Mouse (Mus musculus): ENCODE data around the gene Osbpl7.

The Osbpl7 gene

DNA sequence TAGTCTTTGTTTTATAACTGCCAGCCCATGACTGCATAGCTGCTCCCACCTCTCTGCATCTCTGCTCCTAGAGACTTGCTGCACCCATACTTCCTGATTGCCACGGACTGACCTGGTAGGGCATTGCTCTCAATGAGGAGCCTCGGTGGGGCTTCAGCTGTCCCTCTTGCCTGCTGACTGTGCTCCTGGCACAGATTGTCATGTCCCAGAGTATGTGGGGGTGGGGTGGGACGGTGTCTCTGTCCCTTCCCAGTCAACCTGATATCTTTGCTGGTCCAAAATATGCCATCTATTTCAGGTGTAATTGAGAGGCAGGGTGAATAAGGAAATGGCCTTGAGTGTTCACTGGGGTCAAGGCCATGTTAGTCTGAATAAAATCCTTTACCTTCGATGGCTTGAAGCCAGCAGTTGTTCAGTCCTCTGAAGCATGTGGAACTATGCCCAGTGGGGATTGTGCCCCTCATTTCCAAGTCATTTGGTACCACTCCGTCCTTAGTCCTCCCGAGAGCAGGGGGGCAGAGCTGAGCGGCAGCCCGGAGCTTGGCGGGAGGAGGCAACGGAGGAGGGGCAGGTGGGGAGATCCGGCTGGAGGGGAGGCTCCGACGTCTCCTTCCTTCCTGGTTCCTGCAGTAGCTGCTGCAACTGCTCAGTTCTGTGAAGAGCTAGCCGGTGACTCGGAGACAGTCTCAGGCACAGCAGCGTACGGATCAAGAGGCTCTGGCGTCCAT is at the start of gene Osbpl7:
TSS of gene Osbpl7 (plus strand) at position 413 of the 728 bp plus-strand sequence.
- DNase-seq = peak; percentile 62 to 67

DNA sequence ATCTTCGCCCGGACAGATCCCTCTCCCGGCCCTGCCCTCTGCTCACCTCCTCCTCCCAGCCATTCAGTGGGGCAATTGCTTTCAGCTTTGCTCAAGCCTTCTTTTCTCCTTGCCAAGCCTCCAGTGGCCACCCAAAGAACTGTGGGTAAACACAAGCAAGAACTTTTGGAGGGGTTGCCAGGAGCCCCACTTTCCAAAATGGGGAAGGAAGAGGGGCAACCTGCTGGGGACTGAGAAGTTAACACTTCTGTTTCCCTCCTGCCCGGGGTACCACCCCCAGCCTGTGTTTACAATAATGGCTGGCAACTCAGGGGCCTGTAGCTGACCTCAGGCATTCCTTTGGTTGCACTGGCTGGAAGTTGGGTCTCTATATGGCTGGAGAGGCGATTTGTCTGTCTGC is 47.3 kb upstream of the Osbpl7 start:
- no peak for DNase-seq

DNA sequence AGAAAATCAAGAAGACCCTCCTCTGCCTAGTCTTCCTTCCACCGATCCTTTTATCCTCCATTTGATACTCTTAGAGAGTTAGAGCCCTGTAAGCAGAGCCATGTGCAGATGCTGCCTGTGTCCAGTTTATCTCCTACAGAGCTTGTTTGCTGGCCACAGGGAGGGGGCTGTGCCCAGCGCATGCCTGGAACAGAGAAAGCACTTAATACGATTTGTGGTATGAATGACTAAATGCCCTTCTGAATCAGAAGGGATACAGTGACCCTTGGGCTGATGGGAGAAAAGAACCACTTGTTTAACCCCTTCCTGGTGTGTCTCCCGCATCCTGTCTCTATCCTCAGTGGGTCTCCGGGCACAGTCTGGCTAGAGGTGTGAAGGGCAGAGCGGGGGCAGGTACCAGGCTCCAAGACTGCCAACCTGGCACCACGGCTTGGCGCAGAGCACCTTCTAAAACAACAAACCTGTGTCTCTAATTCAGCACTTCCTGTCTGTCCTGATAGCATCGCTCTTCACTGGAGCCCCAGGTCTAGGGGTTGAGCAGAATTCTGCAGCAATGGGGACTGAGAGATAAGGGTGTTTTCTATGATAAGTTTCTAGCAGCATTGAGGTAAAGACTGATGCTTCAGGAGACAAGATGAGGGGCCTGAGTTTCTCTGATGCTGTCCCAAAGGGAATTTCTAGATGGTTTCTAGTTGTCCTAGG is 43.2 kb upstream of the Osbpl7 start:
- DNase-seq = no peak

GRCm38 (mm10) chr11:97009198-97009790 is 41.1 kb upstream of the Osbpl7 start:
- no peak for DNase-seq

DNA sequence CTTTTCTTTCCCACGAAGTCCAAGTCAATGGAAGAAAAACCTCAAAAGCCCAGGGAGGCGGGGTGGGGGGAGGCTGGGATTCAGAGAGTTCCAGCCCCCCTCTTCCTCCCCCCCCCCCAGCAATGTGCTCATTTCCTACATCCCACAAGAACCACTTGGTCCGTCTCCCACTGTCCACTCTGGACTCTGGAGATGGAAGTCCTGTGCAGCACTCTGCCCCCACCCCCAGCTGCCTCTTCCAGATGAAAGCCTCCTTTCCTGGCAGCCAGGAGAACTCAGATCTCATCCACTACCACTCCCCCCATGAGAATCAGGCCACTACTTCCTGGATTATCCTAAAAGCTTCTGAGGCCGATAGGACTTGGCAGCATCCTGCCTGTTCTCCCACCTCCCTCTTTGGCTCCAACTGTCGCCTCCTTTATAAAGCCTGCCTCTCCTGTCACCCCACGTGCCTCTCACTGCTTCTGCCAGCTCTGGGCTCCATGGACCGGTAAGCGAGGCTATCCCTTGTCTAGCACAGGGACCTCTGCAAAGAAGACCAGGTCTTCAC is 37.2 kb upstream of the Osbpl7 start, which contains the start of gene Sp6:
TSS of gene Sp6 (plus strand) at position 274 of the 550 bp plus-strand sequence.
- DNase-seq = no peak

GRCm38 (mm10) chr11:97017696-97018582 is 32.5 kb upstream of the Osbpl7 start:
- DNase-seq = no peak

DNA sequence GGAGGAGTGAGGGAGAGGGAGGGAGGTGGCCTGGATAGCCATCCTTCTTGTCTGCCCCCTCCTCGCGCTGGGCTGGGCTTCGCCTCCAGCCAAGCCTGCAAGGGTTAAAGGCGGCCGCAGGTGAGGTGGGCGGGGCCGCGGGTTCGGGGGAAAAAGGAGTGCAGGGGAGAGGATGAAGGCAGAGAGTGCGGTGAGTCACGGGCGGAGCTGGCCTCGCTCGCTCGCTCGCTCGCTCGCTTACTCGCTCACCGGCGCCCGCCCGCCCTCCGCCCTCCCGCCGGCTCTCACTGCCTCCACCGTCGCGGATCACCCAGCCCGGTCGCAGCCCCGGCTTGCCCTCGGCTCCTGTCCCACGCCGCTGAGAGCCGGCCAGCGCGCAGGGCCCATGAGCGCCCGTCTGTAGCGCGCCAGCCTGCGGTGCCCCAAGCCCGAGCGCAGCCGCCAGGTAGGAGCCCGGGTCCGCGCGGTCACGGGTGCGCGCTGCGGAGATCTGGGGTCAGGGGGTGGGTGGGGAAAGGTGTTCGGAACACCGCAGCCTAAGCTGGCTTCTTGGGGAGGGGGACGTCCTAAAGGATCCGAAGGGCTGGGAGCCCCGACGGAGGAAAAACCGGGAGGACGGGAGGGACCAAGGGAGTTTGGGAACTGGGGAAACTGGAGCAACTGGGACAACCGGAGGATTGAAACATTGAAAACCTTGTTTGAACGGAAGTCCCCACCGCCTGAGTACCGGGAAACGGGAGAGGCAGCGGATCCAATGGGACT is 31.7 kb upstream of the Osbpl7 start:
- no peak for DNase-seq

DNA sequence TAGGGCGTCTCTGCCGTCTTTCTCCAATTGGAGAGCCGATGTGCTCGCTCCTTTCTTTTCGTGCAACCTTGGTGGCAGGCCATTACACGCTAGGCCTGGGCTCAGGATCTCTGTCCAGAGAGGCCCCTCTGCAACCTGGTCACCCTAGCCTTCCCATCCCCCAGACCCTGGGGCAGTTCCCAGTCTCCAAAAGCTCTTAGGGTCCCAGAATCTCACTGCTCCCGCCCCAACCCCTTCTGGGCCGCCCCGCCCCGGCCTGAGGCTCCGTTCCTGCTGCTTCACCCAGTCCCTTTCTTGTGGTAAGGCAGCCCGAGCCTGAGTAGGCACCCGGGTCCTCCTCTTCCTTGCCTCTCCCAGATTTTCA is 31.1 kb upstream of the Osbpl7 start:
- no peak for DNase-seq

GRCm38 (mm10) chr11:97021121-97021765 is 29.2 kb upstream of the Osbpl7 start:
- no peak for DNase-seq

GRCm38 (mm10) chr11:97021873-97022484 is 28.4 kb upstream of the Osbpl7 start:
- peak; percentile 62 to 75 for DNase-seq

DNA sequence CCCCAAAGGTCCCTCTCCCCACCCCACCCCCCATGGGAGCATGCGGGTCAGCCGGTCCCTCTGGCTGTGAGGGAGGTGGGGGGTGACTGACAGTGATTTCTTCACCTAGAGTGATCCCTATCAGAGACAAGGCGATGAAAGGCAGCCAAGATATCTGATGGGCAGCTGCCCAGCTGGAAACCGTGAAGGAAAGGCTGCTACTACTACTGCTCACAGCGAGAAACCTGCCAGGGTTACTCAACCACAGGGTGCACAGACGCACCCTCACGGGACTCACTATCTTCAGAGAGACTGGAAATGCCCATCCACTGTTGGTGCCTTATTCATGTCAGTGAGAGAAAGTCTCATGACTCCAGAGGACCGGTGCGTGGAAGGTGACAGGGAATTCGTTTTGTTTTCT is 25.5 kb upstream of the Osbpl7 start:
- DNase-seq = no peak

DNA sequence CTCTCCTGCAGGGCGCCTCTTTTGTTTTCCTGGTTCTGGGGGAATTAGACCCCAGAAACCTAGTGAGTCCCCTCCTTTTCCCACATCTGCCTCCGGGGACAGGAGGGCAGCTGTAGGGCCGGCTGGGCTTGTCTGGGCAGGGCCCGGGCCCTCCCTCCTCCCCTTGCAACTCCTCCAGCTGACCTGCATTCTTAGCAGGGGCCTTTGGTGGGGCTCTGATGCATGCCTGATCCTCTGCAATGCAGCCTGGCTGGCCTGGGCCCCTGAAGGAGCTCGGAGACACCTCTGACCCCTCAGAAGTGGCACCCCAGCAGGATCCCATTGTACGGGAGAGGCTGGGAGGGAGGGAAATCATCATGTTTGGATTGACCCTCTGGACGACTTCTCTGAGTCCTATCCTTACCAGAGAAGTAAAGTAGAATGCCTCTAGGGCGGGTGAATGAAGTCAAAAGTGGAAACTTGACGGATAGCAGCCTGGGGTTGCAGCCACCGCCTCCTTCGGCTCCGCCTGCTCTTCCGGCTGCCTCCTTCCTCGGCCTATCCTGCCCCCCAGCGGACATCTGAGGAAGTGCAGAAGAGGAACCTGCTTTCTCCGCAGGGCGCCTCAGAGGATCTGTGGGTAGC is 24.6 kb upstream of the Osbpl7 start:
- peak; percentile 79 to 90 for DNase-seq

DNA sequence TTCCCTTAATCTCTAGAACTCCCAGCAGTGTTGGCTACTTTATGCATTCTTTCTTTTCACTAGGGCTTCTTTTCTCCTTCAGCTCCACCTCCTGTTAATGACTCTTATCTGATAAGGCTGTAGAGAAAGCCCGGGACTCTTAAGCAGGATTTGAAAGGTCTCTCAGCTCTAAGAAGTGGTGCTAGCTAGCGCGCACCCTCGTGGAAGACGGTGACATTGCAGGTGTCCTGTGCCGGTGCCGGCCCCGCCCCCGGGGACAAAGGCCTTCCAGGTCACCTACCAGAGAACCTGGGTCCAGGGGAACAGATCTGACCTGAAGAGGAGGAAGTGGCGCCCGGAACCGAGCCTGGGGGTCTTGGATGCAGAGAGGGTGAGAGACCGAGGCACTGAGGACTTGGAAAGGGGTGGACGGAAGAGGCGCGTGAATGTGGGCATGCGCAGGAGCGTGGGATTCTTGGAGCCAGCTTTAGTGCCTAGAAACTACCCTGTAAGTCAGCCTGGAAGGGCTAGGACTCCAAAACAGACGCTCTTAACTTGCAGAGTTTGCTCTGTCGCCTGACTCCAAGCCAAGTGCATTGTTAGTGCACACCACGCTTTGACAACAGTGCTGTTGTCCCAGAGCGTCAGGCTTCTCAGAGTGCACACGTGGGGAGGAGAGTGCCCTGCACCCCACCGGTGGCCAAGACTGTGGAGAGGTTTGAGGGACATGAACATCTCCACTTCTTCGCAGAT is 20.6 kb upstream of the Osbpl7 start, which contains the start of gene Scrn2:
TSS of gene Scrn2 (plus strand) at position 253 of the 732 bp plus-strand sequence.
- DNase-seq = peak; percentile 87 to 94

GRCm38 (mm10) chr11:97030426-97030825 is 20.0 kb upstream of the Osbpl7 start:
- peak; percentile 41 to 57 for DNase-seq

- DNase-seq = peak; percentile 41 to 48
Measured at GRCm38 (mm10) chr11:97031977-97032376, 18.5 kb upstream of the Osbpl7 start.

DNA sequence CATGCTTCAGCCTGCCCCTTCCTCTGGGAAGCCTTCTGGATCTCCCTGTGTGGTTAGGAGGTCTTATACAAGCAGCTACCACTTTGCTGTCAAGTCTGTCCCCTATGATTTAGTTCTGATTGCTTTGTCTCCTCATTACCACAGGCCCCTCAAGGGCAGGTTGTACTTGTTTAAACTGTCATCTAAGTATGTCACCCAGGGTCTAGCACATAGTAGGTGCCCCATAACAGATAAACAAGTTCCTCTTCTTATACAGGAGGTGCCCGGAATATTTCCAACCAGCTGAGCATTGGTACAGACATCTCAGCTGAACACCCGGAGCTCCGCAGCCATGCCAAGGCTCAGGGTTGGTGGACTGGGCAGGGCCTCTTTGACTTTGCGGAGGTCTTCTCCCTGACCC is 17.9 kb upstream of the Osbpl7 start:
- no peak for DNase-seq

GRCm38 (mm10) chr11:97033781-97034180 is 16.6 kb upstream of the Osbpl7 start:
- peak in 1 of 2 experiments; percentile 35 for DNase-seq

DNA sequence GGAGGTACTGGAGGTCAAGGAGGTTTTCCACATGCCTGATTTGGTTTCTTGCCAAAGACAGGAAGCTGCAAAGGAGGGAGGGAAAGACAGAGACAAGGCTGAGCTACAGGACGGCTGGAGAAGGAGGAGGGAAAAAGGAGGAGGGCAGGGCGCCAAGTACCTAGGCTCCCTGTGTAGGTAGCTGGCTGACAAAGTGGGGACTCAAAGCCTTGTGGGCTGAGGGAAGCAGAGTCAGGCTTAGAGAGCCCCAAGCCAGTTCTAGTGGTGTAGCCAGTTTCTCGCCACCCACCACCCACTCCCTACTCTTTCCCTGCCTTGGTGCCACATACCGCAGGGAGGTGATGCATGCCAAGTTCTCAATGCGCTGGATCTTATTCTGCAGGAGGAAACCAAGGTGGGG is 14.3 kb upstream of the Osbpl7 start:
- peak; percentile 76 to 77 for DNase-seq

DNA sequence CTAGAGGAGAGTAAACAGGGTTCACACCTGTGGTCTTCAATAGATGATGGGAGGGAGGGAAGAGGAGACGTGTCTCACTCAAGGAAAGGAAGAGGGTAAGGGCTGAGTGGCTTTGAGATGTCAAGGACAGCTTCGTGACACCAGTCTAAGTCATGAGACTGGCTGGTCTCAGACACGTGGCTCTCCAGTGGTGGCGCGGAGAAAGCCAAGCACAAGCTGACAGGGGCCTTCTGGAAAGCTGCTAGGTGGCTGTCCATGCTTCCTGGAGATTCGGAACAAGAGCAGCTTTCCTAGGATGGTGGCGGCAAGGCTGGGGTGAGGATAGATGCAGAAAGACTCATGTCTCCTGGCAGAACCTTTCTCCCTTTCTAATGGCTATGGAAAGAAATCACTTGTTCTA is 11.5 kb upstream of the Osbpl7 start:
- no peak for DNase-seq
